Mouse (Mus musculus) left cerebral cortex, postnatal 14 days (tissue): ENCODE measurements around the gene Slc16a13. TPM values are rescaled to one million over a fixed set of nuclear protein-coding genes. Genes with fewer than 3 reads are reported as not detected.
A peak's percentile ranks its signal among the peaks of the same experiment; 100 is the strongest.

Experiments used
- DNase-seq, 2 experiments: peaks; one replicate each; pipeline ENCODE4 v3.0.0; 2021 to 2022; ENCODE audit warnings: low spot score in 2 of 2, mixed read lengths in 1 of 2
- intact Hi-C: fragments of 180-260 bp; cut with DNase I; formaldehyde crosslinking; loops from one replicate; pipeline ENCODE4 v1.15.1; 2025
- total RNA-seq, 2 experiments: library from RNA; stranded (reverse); gene quantifications; 2 replicates each; pipeline ENCODE4 v1.2.3; 2021

The Slc16a13 gene
- total RNA-seq, 2 experiments from 2014 or later: 8.3 to 10.4 TPM

- intact Hi-C loops: loop anchor here (5.0 kb wide), 2 partner anchors 158 to 283 kb away; no protein-coding TSS in a partner anchor
- DNase-seq: no peak
These were observed 6.0 kb downstream of the Slc16a13 start for GRCm38 (mm10) chr11:70214856-70215209.

GRCm38 (mm10) chr11:70214191-70214855 is 6.5 kb downstream of the Slc16a13 start:
- no peak for DNase-seq
- intact Hi-C loops: loop anchor here (5.0 kb wide), 2 partner anchors 157 to 282 kb away; no protein-coding TSS in a partner anchor

- intact Hi-C loops: loop anchor here (5.0 kb wide), 2 partner anchors 156 to 281 kb away; no protein-coding TSS in a partner anchor
- DNase-seq: peak in 1 of 2 experiments; percentile 70
These were observed 7.1 kb downstream of the Slc16a13 start for GRCm38 (mm10) chr11:70213736-70214135.

GRCm38 (mm10) chr11:70212896-70213295 is 8.0 kb downstream of the Slc16a13 start:
- DNase-seq: peak; percentile 74 to 79
- intact Hi-C loops: loop anchor here (5.0 kb wide), 2 partner anchors 156 to 281 kb away; no protein-coding TSS in a partner anchor

GRCm38 (mm10) chr11:70212423-70212822 is 8.4 kb downstream of the Slc16a13 start, which contains the start of gene Slc16a11:
TSS of gene Slc16a11 (plus strand) at chr11:70212752.
- intact Hi-C loops: loop anchor here (5.0 kb wide), 2 partner anchors 155 to 280 kb away; no protein-coding TSS in a partner anchor
- DNase-seq: no peak

- no peak for DNase-seq
- intact Hi-C loops: loop anchor here (5.0 kb wide), 2 partner anchors 155 to 280 kb away; no protein-coding TSS in a partner anchor
These were observed 8.9 kb downstream of the Slc16a13 start for GRCm38 (mm10) chr11:70211972-70212371.

- intact Hi-C loops: loop anchor here (5.0 kb wide), 2 partner anchors 153 to 278 kb away; no protein-coding TSS in a partner anchor
- DNase-seq: no peak
These were observed 10.2 kb downstream of the Slc16a13 start for GRCm38 (mm10) chr11:70210681-70211080.

GRCm38 (mm10) chr11:70208778-70209388 is 12.0 kb downstream of the Slc16a13 start:
- no peak for DNase-seq
- intact Hi-C loops: no loop called here

GRCm38 (mm10) chr11:70207283-70207682 is 13.6 kb downstream of the Slc16a13 start:
- intact Hi-C loops: no loop called here
- DNase-seq: no peak

GRCm38 (mm10) chr11:70206801-70207200 is 14.1 kb downstream of the Slc16a13 start:
- DNase-seq: no peak
- intact Hi-C loops: no loop called here

- intact Hi-C loops: loop anchor here (1.0 kb wide), 1 partner anchor 127 kb away; no protein-coding TSS in a partner anchor
These were observed 19.2 kb downstream of the Slc16a13 start for GRCm38 (mm10) chr11:70201691-70202090.

GRCm38 (mm10) chr11:70200036-70200608 is 20.7 kb downstream of the Slc16a13 start:
- no peak for DNase-seq
- intact Hi-C loops: no loop called here

More at GRCm38 (mm10) chr11:70201691-70202090, 19.2 kb downstream of the Slc16a13 start:
- DNase-seq: peak; percentile 78 to 89

- DNase-seq: no peak
- intact Hi-C loops: no loop called here
These were observed 21.8 kb downstream of the Slc16a13 start for GRCm38 (mm10) chr11:70199107-70199506.

- no peak for DNase-seq
- intact Hi-C loops: no loop called here
These were observed 22.5 kb downstream of the Slc16a13 start for GRCm38 (mm10) chr11:70198332-70198731.

- intact Hi-C loops: no loop called here
- no peak for DNase-seq
These were observed 27.2 kb downstream of the Slc16a13 start for GRCm38 (mm10) chr11:70193354-70194285.

GRCm38 (mm10) chr11:70192157-70192556 is 28.7 kb downstream of the Slc16a13 start:
- intact Hi-C loops: no loop called here
- no peak for DNase-seq

GRCm38 (mm10) chr11:70191188-70191587 is 29.7 kb downstream of the Slc16a13 start:
- intact Hi-C loops: no loop called here
- no peak for DNase-seq

- DNase-seq: no peak
- intact Hi-C loops: no loop called here
These were observed 31.3 kb downstream of the Slc16a13 start for GRCm38 (mm10) chr11:70189319-70190134.
